Comparison of ENCODE assay signal across 8 mouse cellular contexts in the genomic region with DNA sequence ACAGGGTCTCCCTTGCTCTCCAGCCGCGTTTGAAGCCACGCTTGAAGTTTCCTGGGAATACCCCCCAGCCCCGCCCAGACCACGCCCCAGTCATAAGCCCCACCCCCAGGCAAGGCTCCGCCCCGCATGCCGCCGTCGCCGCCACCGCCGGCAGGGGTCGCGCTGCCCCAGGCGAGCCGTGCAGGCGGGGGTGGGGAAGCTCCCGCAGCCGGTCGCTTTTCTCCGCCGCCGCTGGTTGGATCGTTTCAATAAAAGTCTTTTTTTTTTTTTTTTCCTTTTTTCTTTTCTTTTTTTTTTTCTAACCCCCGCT. TPM values are rescaled to one million over a fixed set of nuclear protein-coding genes. Genes with fewer than 3 reads are reported as not detected.
DNase-seq lines count a peak whose midpoint lies in the region; ATAC-seq lines count a peak whose summit lies in the region.

No protein-coding gene starts in this region.

- H3K4me3 ChIP-seq in hindbrain, embryonic 13.5 days, result peak overlapping the region; percentile 97

- H3K9me3 ChIP-seq in hindbrain, embryonic 13.5 days, result no peaks in the 10 kb centered on the region

- H3K27ac ChIP-seq in hindbrain, embryonic 13.5 days, result peak overlapping the region; percentile 99

- no peaks in the 10 kb centered on the region for H3K27me3 ChIP-seq in hindbrain, embryonic 13.5 days

- H3K9ac ChIP-seq in hindbrain, embryonic 13.5 days, result peak overlapping the region; percentile 99

- H3K36me3 ChIP-seq in hindbrain, embryonic 13.5 days, result no peaks in the 10 kb centered on the region

- 0% methylated on average over 26 of the region's 26 CpGs for WGBS in hindbrain, embryonic 13.5 days

- peaks cover 26% of the 10 kb centered on the region for H3K4me1 ChIP-seq in hindbrain, embryonic 13.5 days (replicated peaks)

- peak overlapping the region; percentile 76 for H3K4me2 ChIP-seq in hindbrain, embryonic 13.5 days

- ATAC-seq in hindbrain, embryonic 13.5 days (ENCODE audit: low FRiP score), result peak; percentile 89
- peak; percentile 70 for ATAC-seq in megakaryocyte-erythroid progenitor cell, adult 5-6 weeks (replicated peaks; ENCODE audit: low FRiP score, low TSS enrichment, poor library complexity, severe bottlenecking)

- DNase-seq in ZHBTc4 (ENCODE audit: low read depth, low spot score), result peak; percentile 89
- peak; percentile 90 to 96 for DNase-seq in cerebellum, postnatal 25 days
- DNase-seq in frontal cortex, postnatal 25 days (ENCODE audit: low spot score in 2 of 2), result peak; percentile 61 to 78
- DNase-seq in left cerebral cortex, adult 9 months (ENCODE audit: low spot score in 2 of 2), result peak; percentile 32 to 78
- DNase-seq in right cerebral cortex, postnatal 25 days, result peak; percentile 87
- peak; percentile 89 for DNase-seq in urinary bladder, postnatal 25 days (ENCODE audit: low spot score)

RNA-seq across cellular contexts. Expression of a gene that starts 0.2 kb away (rescaled TPM):
- polyA plus RNA-seq in hindbrain, embryonic 13.5 days (2015; fragmentation: Nextera tagmentation; extraction: Ambion mirVana), result 40.6 and 47.8 TPM in 2 replicates
- 48.0 and 71.7 TPM in 2 replicates for total RNA-seq in megakaryocyte-erythroid progenitor cell, adult 5-6 weeks (2014; fragmentation: Nextera tagmentation)
- total RNA-seq in megakaryocyte-erythroid progenitor cell, adult 5-6 weeks (2017), result 69.4 and 88.0 TPM in 2 replicates

Comparison
In these comparisons a context has a peak if more than half of its experiments do, and no peak if none do; other contexts are left out.
1. Peak in every context shown above with its lines: DNase-seq, ATAC-seq, H3K4me3 ChIP-seq and H3K27ac ChIP-seq.